In the genomic region with DNA sequence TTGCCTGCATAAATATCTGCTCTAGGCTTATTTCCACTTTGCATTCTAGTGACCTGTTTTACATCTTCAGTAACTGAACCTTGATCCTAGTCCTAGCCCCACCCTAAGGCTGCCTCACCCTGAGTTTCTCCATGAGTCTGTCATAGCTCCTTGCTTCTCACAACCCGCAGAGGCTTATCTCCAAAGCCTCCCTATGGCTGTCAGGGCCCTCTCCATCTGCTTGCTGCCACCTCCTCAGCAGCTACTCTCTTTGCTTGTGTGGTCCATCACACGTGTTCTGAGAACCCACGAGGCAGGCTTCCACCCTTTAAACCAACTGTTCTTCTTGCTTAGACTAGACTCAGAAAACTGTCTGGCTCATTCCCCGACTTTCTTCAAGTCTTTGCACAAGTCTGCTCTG, we compare ENCODE assay signal across 16 mouse cellular contexts. TPM values are rescaled to one million over a fixed set of nuclear protein-coding genes. Genes with fewer than 3 reads are reported as not detected.
DNase-seq lines count a peak whose midpoint lies in the region; ATAC-seq and TF ChIP-seq lines count a peak whose summit lies in the region.
"Had no signal": no experiment of that assay in that cellular context is flagged by ENCODE, and none has a peak within 500 bp of the region (broad histone marks: within the 10 kb centered on the region; RNA-seq: fewer than 3 reads in every experiment).

No protein-coding gene starts in this region.

- H3K27ac ChIP-seq in layer of hippocampus, adult 2 months = no peak overlapping the region
- no peak overlapping the region for H3K27ac ChIP-seq in intestine, embryonic 15.5 days
- peak overlapping the region; percentile 16; the same call in 1 of the 2 replicates for H3K27ac ChIP-seq in liver, embryonic 13.5 days
- H3K27ac ChIP-seq: hindbrain, embryonic 15.5 days; liver, embryonic 15.5 days; midbrain, embryonic 13.5 days had no signal

- ATAC-seq in intestine, embryonic 15.5 days = peak; percentile 91
- ATAC-seq in liver, embryonic 13.5 days (ENCODE audit: low read depth) = peak; percentile 67
- ATAC-seq: forebrain, embryonic 14.5 days; midbrain, embryonic 13.5 days had no signal

- H3K36me3 ChIP-seq in intestine, embryonic 15.5 days = 0 out of 2 replicates have a peak, but pooled peaks cover 6% of the 10 kb centered on the region
- H3K36me3 ChIP-seq in liver, embryonic 13.5 days = peaks cover 41% of the 10 kb centered on the region

- no peaks in the 10 kb centered on the region for H3K9me3 ChIP-seq in intestine, embryonic 15.5 days
- H3K9me3 ChIP-seq in liver, embryonic 13.5 days (replicated peaks) = no peaks in the 10 kb centered on the region
- H3K9me3 ChIP-seq: hindbrain, embryonic 15.5 days; liver, embryonic 15.5 days; midbrain, embryonic 13.5 days had no signal

- peaks cover 6% of the 10 kb centered on the region; the same call in 1 of the 2 replicates for H3K4me1 ChIP-seq in intestine, embryonic 15.5 days (replicated peaks)
- peaks cover 42% of the 10 kb centered on the region for H3K4me1 ChIP-seq in liver, embryonic 13.5 days (replicated peaks)
- H3K4me1 ChIP-seq: hindbrain, embryonic 15.5 days; midbrain, embryonic 13.5 days had no signal

- no peak overlapping the region for H3K4me2 ChIP-seq in intestine, embryonic 15.5 days (replicated peaks)
- no peak overlapping the region for H3K4me2 ChIP-seq in liver, embryonic 13.5 days
- H3K4me2 ChIP-seq: hindbrain, embryonic 15.5 days; liver, embryonic 15.5 days; midbrain, embryonic 13.5 days had no signal

- H3K4me3 ChIP-seq in layer of hippocampus, adult 2 months = no peak overlapping the region
- H3K4me3 ChIP-seq in intestine, embryonic 15.5 days (replicated peaks) = no peak overlapping the region
- H3K4me3 ChIP-seq in liver, embryonic 13.5 days (replicated peaks) = no peak overlapping the region
- H3K4me3 ChIP-seq: hindbrain, embryonic 15.5 days; liver, embryonic 15.5 days; midbrain, embryonic 13.5 days had no signal

- H3K9ac ChIP-seq in intestine, embryonic 15.5 days = no peak overlapping the region
- H3K9ac ChIP-seq in liver, embryonic 13.5 days = no peak overlapping the region
- H3K9ac ChIP-seq: hindbrain, embryonic 15.5 days; liver, embryonic 15.5 days; midbrain, embryonic 13.5 days had no signal

- no peak for TF ChIP-seq CTCF in layer of hippocampus, adult 2 months (conservative IDR thresholded peaks at IDR 0.05)

- 79% methylated on average over 4 of the region's 4 CpGs for WGBS in intestine, embryonic 15.5 days
- 35% methylated on average over 4 of the region's 4 CpGs for WGBS in liver, embryonic 13.5 days (ENCODE audit: insufficient replicate concordance)

- DNase-seq in layer of hippocampus, adult 2 months (ENCODE audit: low spot score in 2 of 2) = peak; percentile 10 to 17
- no peak for DNase-seq in layer of hippocampus, postnatal 25 days (ENCODE audit: extremely low spot score in 1 of 2, low spot score in 1 of 2)
- peak; percentile 80 for DNase-seq in brain, adult 2 months (ENCODE audit: low read depth, low spot score)
- no peak for DNase-seq in liver, embryonic 13.5 days
- DNase-seq in urinary bladder, adult 18-20 months (ENCODE audit: low spot score in 2 of 2) = no peak
- no peak for DNase-seq in testis, postnatal 14 days (ENCODE audit: low spot score)
- no peak for DNase-seq in thymus, postnatal 10 days (ENCODE audit: low spot score in 2 of 2)
- DNase-seq: adrenal gland, adult 2 months; cerebellum, adult 18-20 months; gastrocnemius, postnatal 14 days; heart, postnatal 10 days had no signal

- no peaks in the 10 kb centered on the region for H3K27me3 ChIP-seq in intestine, embryonic 15.5 days (replicated peaks)
- no peaks in the 10 kb centered on the region for H3K27me3 ChIP-seq in liver, embryonic 13.5 days
- H3K27me3 ChIP-seq: hindbrain, embryonic 15.5 days; liver, embryonic 15.5 days; midbrain, embryonic 13.5 days had no signal

RNA-seq across cellular contexts. Expression of gene Fkbp9, which starts 45.0 kb away (rescaled TPM):
- 10 to 100 TPM; 27.0 to 28.9 TPM for total RNA-seq in layer of hippocampus, adult 2 months (2021)
- 10 to 100 TPM; 26.6 to 29.5 TPM for total RNA-seq in layer of hippocampus, postnatal 25 days (2021)
- 106 and 109 TPM in 2 replicates for polyA plus RNA-seq in intestine, embryonic 15.5 days (2015; fragmentation: Nextera tagmentation; extraction: Ambion mirVana)
- 26.2 and 28.5 TPM in 2 replicates for polyA plus RNA-seq in liver, embryonic 13.5 days (2015; fragmentation: Nextera tagmentation; extraction: Ambion mirVana)

RNA-seq across cellular contexts. Expression of gene Nt5c3, which starts 46.9 kb away (rescaled TPM):
- 10 to 100 TPM; 40.6 to 44.3 TPM for total RNA-seq in layer of hippocampus, adult 2 months (2021)
- total RNA-seq in layer of hippocampus, postnatal 25 days (2021) = 10 to 100 TPM; 40.9 TPM
- polyA plus RNA-seq in intestine, embryonic 15.5 days (2015; fragmentation: Nextera tagmentation; extraction: Ambion mirVana) = 66.9 and 73.3 TPM in 2 replicates
- polyA plus RNA-seq in liver, embryonic 13.5 days (2015; fragmentation: Nextera tagmentation; extraction: Ambion mirVana) = 244 and 274 TPM in 2 replicates

RNA-seq across cellular contexts. Expression of gene Vmn1r4, which starts 46.9 kb away (rescaled TPM):
- under 1 TPM; 0.22 to 0.59 TPM for total RNA-seq in layer of hippocampus, adult 2 months (2021)
- total RNA-seq in layer of hippocampus, postnatal 25 days (2021) = under 1 TPM; 0.16 to 0.22 TPM
- 0.32 and 0.49 TPM in 2 replicates for polyA plus RNA-seq in intestine, embryonic 15.5 days (2015; fragmentation: Nextera tagmentation; extraction: Ambion mirVana)
- 0.15 and 0.19 TPM in 2 replicates for polyA plus RNA-seq in liver, embryonic 13.5 days (2015; fragmentation: Nextera tagmentation; extraction: Ambion mirVana)

Comparison
In these comparisons a context has a peak if more than half of its experiments do, and no peak if none do; other contexts are left out.
1. DNase-seq: peak in layer of hippocampus, adult 2 months (2 of 2) and brain, adult 2 months (single experiment); none in layer of hippocampus, postnatal 25 days (0 of 2), liver, embryonic 13.5 days (single experiment), urinary bladder, adult 18-20 months (0 of 2), testis, postnatal 14 days (single experiment) and thymus, postnatal 10 days (0 of 2).